Mouse (Mus musculus): ENCODE measurements around the gene Sptbn2.

The Sptbn2 gene

GRCm38 (mm10) chr19:4786313-4786712 is 75.3 kb downstream of the Sptbn2 start:
- peak; percentile 31 for DNase-seq

DNA sequence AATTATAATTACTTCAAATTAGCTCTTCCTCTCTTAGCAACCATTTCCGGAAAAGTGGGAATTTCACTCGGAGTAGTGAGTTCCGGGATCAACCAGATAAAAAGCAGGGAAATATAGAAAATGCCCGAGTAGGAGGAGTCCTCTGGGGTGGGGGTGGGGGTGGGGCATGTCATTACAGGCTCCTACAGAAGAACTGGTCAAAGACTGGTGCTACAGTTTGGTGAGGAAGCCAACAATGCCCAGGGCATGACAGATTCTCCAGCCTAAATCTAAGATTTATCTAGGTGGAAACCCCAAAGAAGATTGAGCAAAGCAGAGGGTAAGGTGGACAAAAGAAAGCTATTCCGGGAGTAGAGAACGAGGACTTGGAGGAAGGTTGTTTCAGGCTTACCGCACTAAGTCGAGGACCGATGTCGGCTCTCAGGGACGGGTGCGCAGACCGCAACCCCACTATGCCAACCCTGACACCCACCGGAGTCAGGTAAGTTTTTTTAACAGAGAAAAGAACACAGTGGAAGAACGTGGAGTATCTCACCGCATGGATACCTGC is 82.4 kb downstream of the Sptbn2 start:
- no peak for DNase-seq

DNA sequence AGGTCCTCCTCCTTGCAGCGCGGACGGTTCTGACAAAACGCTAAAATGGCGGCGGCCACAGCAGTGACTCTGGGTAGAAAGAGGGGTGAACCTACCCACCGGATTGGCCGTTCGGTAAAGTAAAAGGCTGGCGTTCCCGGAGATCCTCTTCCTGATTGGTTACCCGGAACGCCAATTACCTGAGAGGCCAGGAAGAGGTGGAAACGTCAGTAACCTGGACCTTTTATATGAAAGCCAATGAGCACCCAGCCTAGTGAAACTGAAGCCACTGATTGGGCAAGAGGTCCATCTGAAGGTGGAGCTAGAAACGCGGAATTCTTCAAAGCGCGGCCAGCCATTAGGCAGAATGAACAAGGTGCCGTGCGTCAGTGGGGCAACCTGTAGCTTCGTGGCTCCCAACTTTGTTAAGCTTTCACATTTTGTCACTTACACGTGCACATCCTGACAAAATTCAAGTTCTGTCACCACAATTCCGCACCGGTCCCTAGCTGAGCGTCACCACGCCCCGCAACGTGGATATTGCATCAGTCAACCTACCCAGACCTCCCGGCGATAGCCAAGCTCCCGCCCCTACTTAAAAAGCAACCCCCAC is 83.0 kb downstream of the Sptbn2 start, which contains the start of gene Rbm4:
Rbm4 (minus strand) TSS at position 71 of the 592 bp plus-strand sequence.
- peak; percentile 100 for DNase-seq

DNA sequence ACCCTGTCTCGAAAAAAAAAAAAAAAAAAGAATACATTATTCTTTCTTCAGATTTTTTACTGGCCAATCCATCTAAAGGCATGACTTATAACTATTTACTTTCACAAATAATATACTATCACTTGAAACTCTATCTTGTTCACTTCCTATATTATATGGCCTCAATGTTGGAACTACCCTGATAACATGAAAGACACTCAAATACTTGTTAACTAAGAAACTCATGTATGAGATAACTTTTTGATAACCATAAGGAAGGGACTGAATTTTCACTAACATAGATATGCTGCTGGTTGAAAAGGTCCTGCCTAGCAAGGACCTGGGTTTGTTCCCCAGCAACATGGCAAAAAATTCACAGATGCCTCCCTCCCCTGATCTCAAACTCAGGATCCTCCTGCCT is 85.0 kb downstream of the Sptbn2 start:
- DNase-seq: no peak

DNA sequence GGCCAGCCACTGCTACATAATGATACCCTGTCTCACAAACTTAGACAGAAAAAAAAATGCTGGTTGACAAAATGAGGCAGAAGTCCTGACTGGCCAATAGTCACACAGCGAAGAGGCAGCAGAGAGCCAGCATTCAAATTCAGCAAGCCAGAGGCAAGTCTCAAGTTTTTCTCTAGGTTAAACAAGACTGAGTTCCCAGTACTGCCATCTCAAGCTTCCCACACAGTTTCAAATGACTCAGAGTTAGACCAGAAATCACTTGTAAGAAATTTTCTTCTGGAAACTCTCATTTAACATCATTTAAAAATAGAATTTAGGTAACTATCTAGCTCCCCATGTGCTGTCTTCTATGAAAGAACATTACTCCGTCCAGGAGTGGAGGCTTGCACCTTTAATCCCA is 86.9 kb downstream of the Sptbn2 start:
- DNase-seq: peak; percentile 52

GRCm38 (mm10) chr19:4799083-4799482 is 88.1 kb downstream of the Sptbn2 start:
- DNase-seq: peak; percentile 75
